Mouse (Mus musculus) left cerebral cortex, adult 18-20 months (tissue): ENCODE measurements around the gene F11r. TPM values are rescaled to one million over a fixed set of nuclear protein-coding genes. Genes with fewer than 3 reads are reported as not detected.

Source experiments
- total RNA-seq, 2 experiments: library from RNA; stranded (reverse); gene quantifications; 2 replicates each; pipeline ENCODE4 v1.2.3; 2021

The F11r gene
- total RNA-seq, 2 experiments from 2014 or later = 4.5 to 5.4 TPM

Other genes starting within 250 kb of the F11r start
- 100 to 1,000 TPM; 114 to 132 TPM for gene Pcp4l1, start 241.3 kb upstream of the F11r start, total RNA-seq
- gene Nr1i3, start 223.6 kb upstream of the F11r start, total RNA-seq = under 1 TPM; 0.12 to 0.14 TPM
- 10 to 100 TPM; 84.2 to 90.5 TPM for gene Tomm40l, start 215.0 kb upstream of the F11r start, total RNA-seq
- gene Apoa2, start 212.5 kb upstream of the F11r start, total RNA-seq = 1 to 10 TPM; 1.8 to 3.1 TPM
- gene Fcer1g, start 203.2 kb upstream of the F11r start, total RNA-seq = 10 to 100 TPM; 13.7 to 14.7 TPM
- 1 to 10 TPM; 5.9 to 8.9 TPM for gene Adamts4, start 187.1 kb upstream of the F11r start, total RNA-seq
- 100 to 1,000 TPM; 280 to 286 TPM for gene Ndufs2, start 186.1 kb upstream of the F11r start, total RNA-seq
- gene B4galt3, start 167.2 kb upstream of the F11r start, total RNA-seq = 10 to 100 TPM; 64.3 to 71.8 TPM
- 10 to 100 TPM; 26.9 to 27.8 TPM for gene Ppox, start 156.3 kb upstream of the F11r start, total RNA-seq
- gene Usp21, start 149.5 kb upstream of the F11r start, total RNA-seq = 10 to 100 TPM; 54.5 to 63.0 TPM
- 100 to 1,000 TPM; 104 to 112 TPM for gene Ufc1, start 142.5 kb upstream of the F11r start, total RNA-seq
- 10 to 100 TPM; 43.7 to 43.9 TPM for gene Dedd, start 108.4 kb upstream of the F11r start, total RNA-seq
- 10 to 100 TPM; 43.3 to 47.9 TPM for gene Nit1, start 91.9 kb upstream of the F11r start, total RNA-seq
- gene Pfdn2, start 91.9 kb upstream of the F11r start, total RNA-seq = 100 to 1,000 TPM; 189 to 191 TPM
- gene Klhdc9, start 76.7 kb upstream of the F11r start, total RNA-seq = 1 to 10 TPM; 7.1 to 8.0 TPM
- 1 to 10 TPM; 3.6 to 4.7 TPM for gene Nectin4, start 67.4 kb upstream of the F11r start, total RNA-seq
- gene Arhgap30, start 48.6 kb upstream of the F11r start, total RNA-seq = 1 to 10 TPM; 2.2 to 2.6 TPM
- 100 to 1,000 TPM in 1 of 2 experiments, 10 to 100 TPM in 1; 99.0 to 105 TPM for gene Usf1, start 26.2 kb upstream of the F11r start, total RNA-seq
- 1 to 10 TPM; 1.4 to 2.3 TPM for gene Tstd1, start 18.7 kb upstream of the F11r start, total RNA-seq
- 1 to 10 TPM; 5.7 to 5.8 TPM for gene Alyref2, start 65.9 kb downstream of the F11r start, total RNA-seq
- gene Itln1, start 97.8 kb downstream of the F11r start, total RNA-seq = not detected
- under 1 TPM in 1 of 2 experiments, not detected in 1; 0.16 TPM for gene Cd244a, start 121.7 kb downstream of the F11r start, total RNA-seq
- gene Ly9, start 169.9 kb downstream of the F11r start, total RNA-seq = not detected
- gene Slamf7, start 215.5 kb downstream of the F11r start, total RNA-seq = not detected
- gene Cd48, start 244.5 kb downstream of the F11r start, total RNA-seq = under 1 TPM; 0.51 to 0.77 TPM